Mouse (Mus musculus) C2C12 (cell line): ENCODE data around the gene Oxct2b.

ENCODE experiments used
- CEBPB ChIP-seq: IDR thresholded peaks from one replicate; pipeline ENCODE4 v1.6.1; 2011; ENCODE audit warnings: low read depth, mild to moderate bottlenecking, control low read depth, moderate library complexity
- CTCF ChIP-seq: IDR thresholded peaks from one replicate; pipeline ENCODE4 v1.5.1; 2011; ENCODE audit not compliant: control insufficient read depth, insufficient read depth, insufficient read length
- MAX ChIP-seq: IDR thresholded peaks from one replicate; pipeline ENCODE4 v1.6.1; 2011; ENCODE audit warnings: mild to moderate bottlenecking, control low read depth
- USF1 ChIP-seq: IDR thresholded peaks from one replicate; pipeline ENCODE4 v1.6.1; 2011; ENCODE audit warnings: low read depth, mild to moderate bottlenecking, control low read depth, moderate library complexity

DNA sequence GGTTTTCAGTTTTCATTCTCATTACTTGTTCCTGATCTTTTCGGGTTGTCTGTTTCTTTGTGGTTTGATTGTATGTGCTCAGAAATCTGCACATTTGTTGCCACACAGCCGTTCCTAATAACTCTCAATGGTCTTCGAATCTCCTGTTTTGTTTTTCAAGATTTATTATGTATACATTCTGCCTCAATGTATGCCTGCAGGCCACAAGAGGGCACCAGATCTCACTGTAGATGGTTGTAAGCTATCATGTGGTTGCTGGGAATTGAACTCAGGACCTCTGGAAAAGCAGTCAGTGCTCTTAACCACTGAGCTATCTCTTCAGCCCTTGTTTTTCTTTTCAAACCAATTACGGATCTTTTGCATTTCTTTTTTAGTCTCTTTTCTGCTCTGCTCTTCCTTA, 29.7 kb upstream of the Oxct2b start:
- no peak for TF ChIP-seq CEBPB
- TF ChIP-seq CTCF: no peak
- TF ChIP-seq USF1: no peak
- no peak for TF ChIP-seq MAX
